Mouse (Mus musculus): ENCODE measurements around the gene Speg. TPM values are rescaled to one million over a fixed set of nuclear protein-coding genes. Genes with fewer than 3 reads are reported as not detected.

The Speg gene
- polyA plus RNA-seq, 1 experiment from 2014 or later: 14.5 TPM

GRCm38 (mm10) chr1:75405547-75405946, 30.4 kb downstream of the Speg start:
- H3K4me1 ChIP-seq: peaks cover 4% of the 10 kb centered on the region
- no peak overlapping the region for H3K4me2 ChIP-seq (replicated peaks)
- peaks cover 30% of the 10 kb centered on the region for H3K36me3 ChIP-seq
- H3K27me3 ChIP-seq: 0 out of 2 replicates have a peak, but pooled peaks cover 3% of the 10 kb centered on the region
- ATAC-seq (ENCODE audit: low FRiP score, low read depth): no peak
- no peaks in the 10 kb centered on the region for H3K9me3 ChIP-seq
- no peak overlapping the region for H3K9ac ChIP-seq (replicated peaks)
- H3K27ac ChIP-seq (replicated peaks): no peak overlapping the region
- no peak overlapping the region for H3K4me3 ChIP-seq
- 54% methylated on average over 3 of the region's 3 CpGs for WGBS

- no peak overlapping the region for H3K9ac ChIP-seq (replicated peaks)
- H3K4me1 ChIP-seq: no peaks in the 10 kb centered on the region; the same call in 1 of the 2 replicates
- 0 out of 2 replicates have a peak, but pooled peaks cover 3% of the 10 kb centered on the region for H3K27me3 ChIP-seq
- no peak for ATAC-seq (ENCODE audit: low FRiP score, low read depth)
- no peak overlapping the region for H3K4me3 ChIP-seq
- WGBS: 92% methylated on average over 15 of the region's 15 CpGs
- H3K36me3 ChIP-seq: peaks cover 30% of the 10 kb centered on the region
- H3K9me3 ChIP-seq: no peaks in the 10 kb centered on the region
- H3K27ac ChIP-seq (replicated peaks): no peak overlapping the region
- no peak overlapping the region for H3K4me2 ChIP-seq (replicated peaks)
Observed at GRCm38 (mm10) chr1:75406173-75406572, 31.1 kb downstream of the Speg start.

GRCm38 (mm10) chr1:75407056-75407455, 32.0 kb downstream of the Speg start:
- Histone ChIP-seq H3K4me2 (replicated peaks) (no peak overlapping the region), H3K4me3 (no peak overlapping the region), H3K36me3 (peaks cover 23% of the 10 kb centered on the region), H3K9ac (replicated peaks) (no peak overlapping the region), H3K27me3 (no peaks in the 10 kb centered on the region), H3K27ac (replicated peaks) (no peak overlapping the region), H3K9me3 (no peaks in the 10 kb centered on the region), H3K4me1 (no peaks in the 10 kb centered on the region; the same call in 1 of the 2 replicates)
- ATAC-seq (ENCODE audit: low FRiP score, low read depth): no peak
- 94% methylated on average over 9 of the region's 9 CpGs for WGBS

GRCm38 (mm10) chr1:75408210-75408609, 33.1 kb downstream of the Speg start:
- no peak overlapping the region for H3K4me3 ChIP-seq
- 82% methylated on average over 4 of the region's 4 CpGs for WGBS

GRCm38 (mm10) chr1:75409950-75410349, 34.9 kb downstream of the Speg start:
- Histone ChIP-seq H3K9me3 (no peaks in the 10 kb centered on the region), H3K4me2 (replicated peaks) (no peak overlapping the region), H3K27ac (replicated peaks) (no peak overlapping the region), H3K4me3 (no peak overlapping the region), H3K36me3 (0 out of 2 replicates have a peak, but pooled peaks cover 6% of the 10 kb centered on the region), H3K9ac (replicated peaks) (no peak overlapping the region), H3K27me3 (no peaks in the 10 kb centered on the region; the same call in 1 of the 2 replicates), H3K4me1 (no peaks in the 10 kb centered on the region; the same call in 1 of the 2 replicates)
- WGBS: 91% methylated on average over 7 of the region's 7 CpGs
- no peak for ATAC-seq (ENCODE audit: low FRiP score, low read depth)

More at GRCm38 (mm10) chr1:75408210-75408609, 33.1 kb downstream of the Speg start:
- H3K36me3 ChIP-seq: peaks cover 16% of the 10 kb centered on the region; the same call in 1 of the 2 replicates
- no peak overlapping the region for H3K27ac ChIP-seq (replicated peaks)
- H3K27me3 ChIP-seq: no peaks in the 10 kb centered on the region; the same call in 1 of the 2 replicates
- no peaks in the 10 kb centered on the region for H3K9me3 ChIP-seq
- H3K9ac ChIP-seq (replicated peaks): no peak overlapping the region
- no peak for ATAC-seq (ENCODE audit: low FRiP score, low read depth)
- no peak overlapping the region for H3K4me2 ChIP-seq (replicated peaks)
- no peaks in the 10 kb centered on the region; the same call in 1 of the 2 replicates for H3K4me1 ChIP-seq

GRCm38 (mm10) chr1:75412196-75412595, 37.1 kb downstream of the Speg start:
- no peaks in the 10 kb centered on the region; the same call in 1 of the 2 replicates for H3K4me1 ChIP-seq
- H3K27ac ChIP-seq (replicated peaks): no peak overlapping the region
- no peak overlapping the region for H3K4me2 ChIP-seq (replicated peaks)
- H3K9me3 ChIP-seq: no peaks in the 10 kb centered on the region
- 0 out of 2 replicates have a peak, but pooled peaks cover 7% of the 10 kb centered on the region for H3K36me3 ChIP-seq
- 93% methylated on average over 3 of the region's 3 CpGs for WGBS
- no peak overlapping the region for H3K4me3 ChIP-seq
- H3K9ac ChIP-seq (replicated peaks): no peak overlapping the region
- no peak for ATAC-seq (ENCODE audit: low FRiP score, low read depth)
- H3K27me3 ChIP-seq: no peaks in the 10 kb centered on the region; the same call in 1 of the 2 replicates

- no peak for ATAC-seq (ENCODE audit: low FRiP score, low read depth)
- WGBS: 56% methylated on average over 3 of the region's 3 CpGs
- no peak overlapping the region for H3K4me2 ChIP-seq (replicated peaks)
- no peaks in the 10 kb centered on the region; the same call in 1 of the 2 replicates for H3K27me3 ChIP-seq
- no peak overlapping the region for H3K9ac ChIP-seq (replicated peaks)
- 0 out of 2 replicates have a peak, but pooled peaks cover 7% of the 10 kb centered on the region for H3K36me3 ChIP-seq
- H3K4me3 ChIP-seq: no peak overlapping the region
- no peak overlapping the region for H3K27ac ChIP-seq (replicated peaks)
- no peaks in the 10 kb centered on the region for H3K9me3 ChIP-seq
- no peaks in the 10 kb centered on the region; the same call in 1 of the 2 replicates for H3K4me1 ChIP-seq
Observed at GRCm38 (mm10) chr1:75413749-75414148, 38.7 kb downstream of the Speg start.

- peak overlapping the region; percentile 42 for H3K4me3 ChIP-seq
- H3K9ac ChIP-seq (replicated peaks): peak overlapping the region; percentile 43; the same call in 1 of the 2 replicates
- peak overlapping the region; percentile 62 for H3K4me2 ChIP-seq (replicated peaks)
- peaks cover 31% of the 10 kb centered on the region for H3K4me1 ChIP-seq
- no peaks in the 10 kb centered on the region for H3K9me3 ChIP-seq
- 5% methylated on average over 17 of the region's 20 CpGs for WGBS
- ATAC-seq (ENCODE audit: low FRiP score, low read depth): no peak; the same call in 1 of the 2 replicates
- no peaks in the 10 kb centered on the region for H3K36me3 ChIP-seq
- H3K27me3 ChIP-seq: peaks cover 54% of the 10 kb centered on the region
- H3K27ac ChIP-seq (replicated peaks): no peak overlapping the region
Observed at GRCm38 (mm10) chr1:75421794-75422193, 46.7 kb downstream of the Speg start.

- ATAC-seq (ENCODE audit: low FRiP score, low read depth): no peak; the same call in 1 of the 2 replicates
- peaks cover 31% of the 10 kb centered on the region for H3K4me1 ChIP-seq
- H3K9ac ChIP-seq (replicated peaks): peak overlapping the region; percentile 43
- peak overlapping the region; percentile 62 for H3K4me2 ChIP-seq (replicated peaks)
- H3K27ac ChIP-seq (replicated peaks): no peak overlapping the region
- peaks cover 55% of the 10 kb centered on the region for H3K27me3 ChIP-seq
- H3K4me3 ChIP-seq: peak overlapping the region; percentile 42
- no peaks in the 10 kb centered on the region for H3K9me3 ChIP-seq
- H3K36me3 ChIP-seq: no peaks in the 10 kb centered on the region
- 2% methylated on average over 32 of the region's 32 CpGs for WGBS
Observed at GRCm38 (mm10) chr1:75422216-75422822, 47.2 kb downstream of the Speg start.

- 1% methylated on average over 71 of the region's 71 CpGs for WGBS
- Histone ChIP-seq H3K36me3 (no peaks in the 10 kb centered on the region), H3K4me2 (replicated peaks) (peak overlapping the region; percentile 62), H3K27me3 (peaks cover 62% of the 10 kb centered on the region), H3K9ac (replicated peaks) (peak overlapping the region; percentile 43), H3K27ac (replicated peaks) (peak overlapping the region; percentile 64), H3K4me1 (peaks cover 31% of the 10 kb centered on the region), H3K4me3 (peak overlapping the region; percentile 42), H3K9me3 (no peaks in the 10 kb centered on the region)
- peak; percentile 31; the same call in 1 of the 2 replicates for ATAC-seq (ENCODE audit: low FRiP score, low read depth)
Observed at GRCm38 (mm10) chr1:75422823-75423471, 47.9 kb downstream of the Speg start.

GRCm38 (mm10) chr1:75423780-75424390, 48.8 kb downstream of the Speg start:
- Histone ChIP-seq H3K4me3 (no peak overlapping the region), H3K4me1 (peaks cover 31% of the 10 kb centered on the region), H3K27ac (replicated peaks) (no peak overlapping the region), H3K27me3 (peaks cover 65% of the 10 kb centered on the region), H3K9ac (replicated peaks) (no peak overlapping the region), H3K4me2 (replicated peaks) (no peak overlapping the region), H3K9me3 (no peaks in the 10 kb centered on the region), H3K36me3 (no peaks in the 10 kb centered on the region)
- 40% methylated on average over 11 of the region's 11 CpGs for WGBS
- no peak for ATAC-seq (ENCODE audit: low FRiP score, low read depth)

Measured in midbrain, embryonic 12.5 days (tissue).